Mouse (Mus musculus): Measurements from ENCODE around the gene Cth. TPM values are rescaled to one million over a fixed set of nuclear protein-coding genes. Genes with fewer than 3 reads are reported as not detected.
"Not testable (repeated sequence)": the region's sequence is repeated elsewhere in the genome, so short reads cannot be mapped to it uniquely, and the experiment has no call there.

The Cth gene
- polyA plus RNA-seq, 1 experiment from 2014 or later = 2.3 TPM

DNA sequence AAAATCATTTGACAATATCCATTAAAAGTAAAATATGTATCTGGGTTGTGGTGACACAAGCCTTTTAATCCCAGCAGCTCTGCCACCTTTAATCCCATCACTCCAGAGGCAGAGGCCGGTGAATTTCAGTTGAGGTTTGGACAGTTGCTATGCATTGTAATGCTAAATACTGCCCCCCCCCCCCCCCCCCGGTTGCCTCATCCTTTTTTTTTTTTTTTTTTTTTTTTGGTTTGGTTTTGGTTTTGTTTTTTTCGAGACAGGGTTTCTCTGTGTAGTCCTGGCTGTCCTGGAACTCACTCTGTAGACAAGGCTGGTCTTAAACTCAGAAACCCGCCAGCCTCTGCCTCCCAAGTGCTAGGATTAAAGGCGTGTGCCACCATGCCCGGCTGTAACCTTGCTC lies 8.3 kb upstream of the Cth start:
- H3K4me3 ChIP-seq (replicated peaks); H3K36me3 ChIP-seq; H3K27ac ChIP-seq (replicated peaks); H3K4me1 ChIP-seq; H3K4me2 ChIP-seq; ATAC-seq (ENCODE audit: low FRiP score); H3K9me3 ChIP-seq (replicated peaks); H3K27me3 ChIP-seq (replicated peaks); H3K9ac ChIP-seq (replicated peaks): not testable (repeated sequence)
- WGBS = 83% methylated on average over 5 of the region's 6 CpGs

DNA sequence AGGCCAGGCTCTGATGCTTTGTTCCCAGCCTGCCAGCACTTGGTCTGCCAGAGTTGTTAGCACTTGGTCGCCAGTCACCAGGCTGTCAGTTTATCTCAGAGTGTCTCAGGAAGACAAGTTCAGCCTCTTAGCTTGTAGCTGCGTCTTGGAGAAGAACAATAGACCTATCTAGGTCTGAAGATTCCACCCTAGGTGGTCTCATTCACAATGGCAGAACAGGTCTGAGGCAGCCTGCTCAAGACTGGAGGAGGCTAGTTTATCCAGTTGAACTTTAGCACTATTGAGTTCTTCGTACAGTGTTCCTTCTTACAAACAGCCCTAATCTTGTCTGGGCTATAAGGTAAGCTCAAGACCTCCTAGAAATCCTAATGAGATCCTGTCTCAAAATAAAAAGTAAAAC lies 7.2 kb upstream of the Cth start:
- H3K27ac ChIP-seq (replicated peaks) = no peak overlapping the region
- no peaks in the 10 kb centered on the region for H3K36me3 ChIP-seq
- WGBS = 57% methylated on average over 3 of the region's 3 CpGs
- H3K4me1 ChIP-seq = no peaks in the 10 kb centered on the region
- H3K9me3 ChIP-seq (replicated peaks) = no peaks in the 10 kb centered on the region
- H3K27me3 ChIP-seq (replicated peaks) = no peaks in the 10 kb centered on the region
- H3K4me3 ChIP-seq (replicated peaks) = no peak overlapping the region
- ATAC-seq (ENCODE audit: low FRiP score) = no peak
- no peak overlapping the region for H3K4me2 ChIP-seq
- no peak overlapping the region for H3K9ac ChIP-seq (replicated peaks)

DNA sequence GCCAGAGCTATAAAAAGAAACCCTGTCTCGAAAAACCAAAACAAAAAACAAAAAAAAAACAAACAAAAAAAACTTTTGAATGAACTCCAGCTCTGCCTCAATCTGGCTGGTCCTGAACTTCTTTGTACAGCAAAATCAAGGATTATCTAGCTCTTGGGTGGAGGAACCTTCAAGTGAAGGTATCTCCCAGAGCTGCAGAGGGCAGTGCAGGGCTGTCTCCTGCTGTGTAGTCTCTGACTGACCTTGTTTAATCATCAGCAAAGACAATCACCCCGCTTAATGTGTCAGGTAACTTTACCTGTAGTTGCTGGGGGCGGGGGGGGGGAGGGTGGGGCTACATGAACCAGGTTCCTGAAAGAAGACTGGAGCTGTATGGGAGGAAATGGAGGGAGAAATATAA lies 6.7 kb upstream of the Cth start:
- Histone ChIP-seq H3K4me3 (replicated peaks) (no peak overlapping the region), H3K9me3 (replicated peaks) (no peaks in the 10 kb centered on the region), H3K4me2 (no peak overlapping the region), H3K36me3 (no peaks in the 10 kb centered on the region), H3K27me3 (replicated peaks) (no peaks in the 10 kb centered on the region), H3K4me1 (no peaks in the 10 kb centered on the region), H3K27ac (replicated peaks) (no peak overlapping the region), H3K9ac (replicated peaks) (no peak overlapping the region)
- ATAC-seq (ENCODE audit: low FRiP score) = no peak
- WGBS = 65% methylated on average over 3 of the region's 3 CpGs

DNA sequence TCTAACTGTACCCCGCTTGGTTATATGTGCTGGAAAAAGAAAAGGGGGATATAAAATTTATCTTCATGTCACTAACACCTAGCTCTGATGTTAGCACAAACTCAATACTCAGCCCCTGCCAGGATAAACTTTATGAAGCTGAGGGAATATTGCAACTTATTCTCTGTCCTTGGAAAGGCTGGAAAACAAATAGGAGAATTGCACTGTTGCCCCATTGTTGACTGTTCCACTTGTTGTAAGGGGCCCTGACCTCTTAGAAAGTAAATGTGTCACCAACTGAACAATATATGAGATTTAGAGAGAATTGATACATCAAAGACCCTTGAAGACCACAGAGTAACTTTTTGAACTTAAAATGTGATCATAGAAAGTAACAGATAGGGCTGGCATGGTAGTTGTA lies 4.5 kb upstream of the Cth start:
- H3K4me1 ChIP-seq = peaks cover 4% of the 10 kb centered on the region
- no peak overlapping the region for H3K4me2 ChIP-seq
- H3K9ac ChIP-seq (replicated peaks) = no peak overlapping the region
- no peak overlapping the region for H3K27ac ChIP-seq (replicated peaks)
- H3K9me3 ChIP-seq (replicated peaks) = no peaks in the 10 kb centered on the region
- H3K27me3 ChIP-seq (replicated peaks) = no peaks in the 10 kb centered on the region
- no peaks in the 10 kb centered on the region for H3K36me3 ChIP-seq
- no peak for ATAC-seq (ENCODE audit: low FRiP score)
- 93% methylated on average over 1 of the region's 1 CpGs for WGBS
- no peak overlapping the region for H3K4me3 ChIP-seq (replicated peaks)

DNA sequence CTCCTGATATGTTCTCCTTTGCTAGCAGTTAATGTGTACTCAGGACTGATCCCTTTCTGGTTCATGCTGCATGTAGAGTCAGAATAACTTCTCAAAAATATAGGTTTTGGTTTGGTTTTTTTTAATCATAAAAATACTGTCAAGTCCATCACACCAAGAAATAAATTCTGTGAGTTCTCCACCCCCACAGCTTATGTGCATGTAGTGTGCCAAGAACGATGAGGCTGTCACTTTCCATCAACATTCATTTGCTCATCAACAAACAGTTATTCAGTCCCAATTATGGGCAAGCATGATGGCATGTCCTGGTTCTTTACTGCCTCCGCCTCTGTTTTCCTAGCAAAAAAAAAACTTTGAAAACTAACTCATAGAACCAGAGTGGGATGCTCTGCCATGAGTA lies 3.9 kb upstream of the Cth start:
- Histone ChIP-seq H3K27ac (replicated peaks) (no peak overlapping the region), H3K36me3 (no peaks in the 10 kb centered on the region), H3K4me3 (replicated peaks) (no peak overlapping the region), H3K4me2 (no peak overlapping the region), H3K4me1 (peaks cover 6% of the 10 kb centered on the region), H3K27me3 (replicated peaks) (no peaks in the 10 kb centered on the region), H3K9me3 (replicated peaks) (no peaks in the 10 kb centered on the region), H3K9ac (replicated peaks) (no peak overlapping the region)
- WGBS = 89% methylated on average over 2 of the region's 2 CpGs
- ATAC-seq (ENCODE audit: low FRiP score) = no peak

DNA sequence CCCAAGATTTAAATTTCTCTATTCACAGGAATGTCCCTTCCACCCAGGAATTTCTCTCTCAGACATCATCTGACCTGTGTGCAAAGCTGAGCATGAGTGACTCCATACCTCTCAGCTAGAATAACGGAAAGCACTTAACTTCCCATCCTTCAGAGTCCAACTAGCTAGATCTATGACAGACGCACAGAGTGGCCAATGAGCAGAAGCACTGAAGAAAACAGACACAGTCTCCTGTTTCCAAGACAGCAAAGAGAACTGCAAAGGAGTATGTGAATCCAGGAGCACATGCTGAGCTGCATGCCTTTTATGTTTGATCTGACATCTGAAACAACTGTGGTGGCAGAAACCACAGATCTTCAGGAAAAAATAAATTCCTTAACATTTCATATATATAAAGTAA lies 1.9 kb upstream of the Cth start:
- no peak overlapping the region for H3K9ac ChIP-seq (replicated peaks)
- H3K4me1 ChIP-seq = peaks cover 6% of the 10 kb centered on the region
- 65% methylated on average over 2 of the region's 2 CpGs for WGBS
- ATAC-seq (ENCODE audit: low FRiP score) = no peak
- H3K27me3 ChIP-seq (replicated peaks) = no peaks in the 10 kb centered on the region
- no peaks in the 10 kb centered on the region for H3K36me3 ChIP-seq
- no peak overlapping the region for H3K4me3 ChIP-seq (replicated peaks)
- H3K4me2 ChIP-seq = no peak overlapping the region
- no peak overlapping the region for H3K27ac ChIP-seq (replicated peaks)
- H3K9me3 ChIP-seq (replicated peaks) = no peaks in the 10 kb centered on the region

DNA sequence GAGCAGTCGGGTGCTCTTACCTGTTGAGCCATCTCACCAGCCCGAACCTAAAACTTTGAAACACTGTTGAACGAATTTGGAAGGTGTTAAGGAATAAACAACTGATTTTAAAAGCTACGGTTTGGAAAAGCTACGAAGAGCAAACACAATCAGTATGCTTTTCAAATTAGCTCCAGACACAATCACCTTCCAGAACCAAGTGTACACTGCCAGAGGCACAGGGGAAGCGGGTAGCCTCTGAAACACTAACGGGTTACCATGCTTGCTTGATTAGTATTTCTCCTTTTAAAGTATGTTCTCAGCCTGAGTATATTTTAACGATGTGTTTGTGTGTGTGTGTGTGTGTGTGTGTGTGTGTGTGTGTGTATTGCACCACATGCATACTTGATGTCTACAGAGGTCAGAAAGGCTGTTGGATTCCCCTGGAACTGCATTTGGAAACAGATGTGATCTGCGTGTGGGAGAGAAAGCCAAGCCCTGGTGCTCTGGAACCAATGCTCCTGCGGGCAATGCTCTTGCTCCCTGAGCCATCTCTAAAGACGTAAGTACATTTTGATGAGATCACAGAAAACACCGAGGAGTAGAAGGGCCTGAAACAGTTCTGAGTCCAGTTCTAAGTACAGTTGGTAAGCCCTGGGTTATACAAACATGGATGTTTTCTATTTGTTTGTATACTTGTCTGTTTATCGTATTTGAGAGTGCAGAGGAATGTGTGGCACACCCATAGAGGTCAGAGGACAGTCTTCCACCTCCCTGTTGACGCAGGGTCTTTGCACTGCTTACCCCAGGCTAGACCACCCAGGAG lies 1.0 kb upstream of the Cth start:
- Histone ChIP-seq H3K36me3 (no peaks in the 10 kb centered on the region), H3K4me1 (peaks cover 6% of the 10 kb centered on the region), H3K27me3 (replicated peaks) (no peaks in the 10 kb centered on the region), H3K4me2 (no peak overlapping the region), H3K4me3 (replicated peaks) (no peak overlapping the region), H3K9ac (replicated peaks) (no peak overlapping the region), H3K27ac (replicated peaks) (no peak overlapping the region), H3K9me3 (replicated peaks) (no peaks in the 10 kb centered on the region)
- no peak for ATAC-seq (ENCODE audit: low FRiP score)
- WGBS = 92% methylated on average over 14 of the region's 14 CpGs

DNA sequence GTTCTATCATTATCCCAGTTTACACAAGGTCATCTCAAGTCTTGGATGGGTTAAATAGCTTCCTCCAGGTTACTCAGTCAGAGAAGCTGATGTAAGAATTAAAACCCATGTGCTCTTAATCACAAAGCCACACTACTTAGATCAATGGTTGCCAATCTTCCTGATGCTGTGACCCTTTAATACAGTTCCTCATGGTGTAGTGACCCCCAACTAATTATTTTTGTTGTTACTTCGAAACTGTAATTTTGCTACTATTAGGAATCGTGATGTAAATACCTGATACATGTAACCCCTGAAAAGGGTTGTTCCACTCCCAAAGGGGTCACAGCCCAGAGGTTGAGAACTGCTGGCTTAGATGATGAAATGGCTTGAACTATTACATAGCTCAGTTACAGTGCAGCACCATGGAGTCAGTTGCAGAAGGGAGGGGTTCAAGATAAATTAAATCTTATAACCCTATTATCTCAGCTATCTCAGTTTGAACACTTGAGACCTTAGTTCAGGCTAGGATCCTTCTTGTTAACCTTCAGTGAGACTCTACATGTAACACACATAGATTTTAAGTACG lies 1.5 kb downstream of the Cth start:
- Histone ChIP-seq H3K27ac (replicated peaks) (no peak overlapping the region), H3K36me3 (no peaks in the 10 kb centered on the region), H3K9me3 (replicated peaks) (no peaks in the 10 kb centered on the region), H3K4me1 (peaks cover 6% of the 10 kb centered on the region), H3K9ac (replicated peaks) (no peak overlapping the region), H3K4me2 (no peak overlapping the region), H3K4me3 (replicated peaks) (no peak overlapping the region), H3K27me3 (replicated peaks) (no peaks in the 10 kb centered on the region)
- 93% methylated on average over 3 of the region's 3 CpGs for WGBS
- no peak for ATAC-seq (ENCODE audit: low FRiP score)

DNA sequence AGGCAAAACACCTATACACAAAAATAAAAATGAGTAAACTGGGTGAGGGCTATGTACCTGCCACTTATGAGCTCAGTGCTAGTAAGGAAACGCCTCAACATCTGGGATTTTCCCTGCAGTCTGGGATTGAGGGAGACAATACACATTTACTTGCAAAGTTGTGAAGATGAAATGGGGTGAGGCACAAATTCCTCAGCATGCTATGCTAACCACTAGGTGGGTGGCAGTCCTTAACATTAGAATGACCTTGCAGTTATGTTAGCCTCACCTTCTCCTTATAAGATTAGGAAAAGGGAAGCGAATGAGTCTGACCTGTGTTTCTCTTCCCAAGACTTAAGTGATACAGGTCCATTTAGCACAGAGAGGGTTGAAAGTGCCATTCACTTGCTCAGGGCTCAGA lies 3.5 kb downstream of the Cth start:
- Histone ChIP-seq H3K4me2 (no peak overlapping the region), H3K9ac (replicated peaks) (no peak overlapping the region), H3K36me3 (no peaks in the 10 kb centered on the region), H3K4me3 (replicated peaks) (no peak overlapping the region), H3K9me3 (replicated peaks) (no peaks in the 10 kb centered on the region), H3K27ac (replicated peaks) (no peak overlapping the region), H3K4me1 (peaks cover 6% of the 10 kb centered on the region), H3K27me3 (replicated peaks) (no peaks in the 10 kb centered on the region)
- ATAC-seq (ENCODE audit: low FRiP score) = no peak
- 86% methylated on average over 2 of the region's 2 CpGs for WGBS

DNA sequence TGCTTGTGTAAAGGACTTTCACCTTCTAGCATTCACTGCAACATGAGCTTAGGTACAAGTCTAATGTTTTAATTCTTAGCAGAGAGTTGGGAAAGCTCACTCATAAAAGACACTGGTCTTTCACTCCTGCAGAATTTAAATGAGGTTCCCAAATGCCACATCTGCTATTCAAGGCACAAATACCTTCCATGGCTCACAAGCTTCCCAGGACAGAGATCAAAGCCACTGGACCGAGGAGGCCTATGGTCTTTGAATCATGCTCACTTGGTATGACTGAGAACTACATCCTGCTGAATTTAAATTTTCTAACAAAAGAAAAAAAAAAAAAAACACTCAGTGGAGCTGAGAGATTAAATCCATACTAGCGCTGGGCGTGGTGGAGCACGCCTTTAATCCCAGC lies 8.5 kb downstream of the Cth start:
- Histone ChIP-seq H3K4me3 (replicated peaks) (no peak overlapping the region), H3K9me3 (replicated peaks) (no peaks in the 10 kb centered on the region), H3K9ac (replicated peaks) (no peak overlapping the region), H3K27me3 (replicated peaks) (no peaks in the 10 kb centered on the region), H3K4me2 (no peak overlapping the region), H3K27ac (replicated peaks) (no peak overlapping the region), H3K4me1 (no peaks in the 10 kb centered on the region), H3K36me3 (no peaks in the 10 kb centered on the region)
- no peak for ATAC-seq (ENCODE audit: low FRiP score)
- WGBS = 88% methylated on average over 4 of the region's 4 CpGs

DNA sequence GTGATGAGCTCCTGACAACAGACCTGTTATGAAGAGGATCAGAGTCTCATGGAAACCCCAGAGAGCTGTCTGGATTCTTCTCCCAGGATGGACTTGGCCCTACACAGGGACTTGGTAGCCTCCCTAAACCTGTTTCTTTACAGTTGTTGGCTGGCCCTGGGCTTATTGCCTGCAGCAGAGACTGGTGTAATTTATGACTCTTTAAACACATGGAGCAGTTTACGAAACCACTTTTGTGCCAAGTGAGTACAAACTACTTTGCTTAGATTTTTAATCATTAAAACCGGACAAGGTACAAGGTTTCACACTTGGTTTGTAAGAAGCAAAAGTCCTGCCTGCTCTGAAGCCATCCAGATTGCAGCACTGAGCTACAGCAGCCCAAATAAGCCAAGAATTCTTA lies 12.7 kb downstream of the Cth start:
- H3K9ac ChIP-seq (replicated peaks) = no peak overlapping the region
- ATAC-seq (ENCODE audit: low FRiP score) = no peak
- H3K4me3 ChIP-seq (replicated peaks) = no peak overlapping the region
- H3K9me3 ChIP-seq (replicated peaks) = no peaks in the 10 kb centered on the region
- no peaks in the 10 kb centered on the region for H3K36me3 ChIP-seq
- H3K27ac ChIP-seq (replicated peaks) = no peak overlapping the region
- 85% methylated on average over 2 of the region's 2 CpGs for WGBS
- no peaks in the 10 kb centered on the region for H3K4me1 ChIP-seq
- no peak overlapping the region for H3K4me2 ChIP-seq
- H3K27me3 ChIP-seq (replicated peaks) = no peaks in the 10 kb centered on the region

DNA sequence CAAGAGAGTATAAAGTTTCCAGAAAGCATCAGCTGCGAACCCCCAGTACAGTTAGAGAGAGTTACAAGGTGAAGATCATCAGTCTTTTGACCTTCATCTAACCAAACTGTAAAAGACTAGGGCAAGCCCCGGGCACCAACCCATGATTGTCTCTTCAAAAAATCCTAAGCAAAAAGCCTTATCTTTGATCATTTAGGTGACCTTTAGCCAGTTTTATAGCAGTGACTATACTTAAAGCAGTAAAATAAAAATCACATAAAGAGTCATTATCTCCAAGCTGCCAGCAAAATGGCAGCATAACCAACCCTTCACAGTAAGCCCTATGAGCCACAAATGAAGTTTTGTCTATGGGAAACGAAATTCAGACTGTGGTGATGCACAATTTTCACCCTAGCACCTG lies 14.6 kb downstream of the Cth start:
- H3K27ac ChIP-seq (replicated peaks) = no peak overlapping the region
- H3K4me3 ChIP-seq (replicated peaks) = no peak overlapping the region
- H3K9ac ChIP-seq (replicated peaks) = no peak overlapping the region
- ATAC-seq (ENCODE audit: low FRiP score) = no peak
- no peak overlapping the region for H3K4me2 ChIP-seq
- no peaks in the 10 kb centered on the region for H3K27me3 ChIP-seq (replicated peaks)
- no peaks in the 10 kb centered on the region for H3K4me1 ChIP-seq
- H3K9me3 ChIP-seq (replicated peaks) = no peaks in the 10 kb centered on the region
- WGBS = 86% methylated on average over 3 of the region's 3 CpGs
- no peaks in the 10 kb centered on the region for H3K36me3 ChIP-seq

Measured in neural tube, embryonic 15.5 days (tissue).